Mouse (Mus musculus): ENCODE measurements around the gene Hpgd. TPM values are rescaled to one million over a fixed set of nuclear protein-coding genes. Genes with fewer than 3 reads are reported as not detected.

The Hpgd gene
- total RNA-seq (2023): 2.7 TPM

DNA sequence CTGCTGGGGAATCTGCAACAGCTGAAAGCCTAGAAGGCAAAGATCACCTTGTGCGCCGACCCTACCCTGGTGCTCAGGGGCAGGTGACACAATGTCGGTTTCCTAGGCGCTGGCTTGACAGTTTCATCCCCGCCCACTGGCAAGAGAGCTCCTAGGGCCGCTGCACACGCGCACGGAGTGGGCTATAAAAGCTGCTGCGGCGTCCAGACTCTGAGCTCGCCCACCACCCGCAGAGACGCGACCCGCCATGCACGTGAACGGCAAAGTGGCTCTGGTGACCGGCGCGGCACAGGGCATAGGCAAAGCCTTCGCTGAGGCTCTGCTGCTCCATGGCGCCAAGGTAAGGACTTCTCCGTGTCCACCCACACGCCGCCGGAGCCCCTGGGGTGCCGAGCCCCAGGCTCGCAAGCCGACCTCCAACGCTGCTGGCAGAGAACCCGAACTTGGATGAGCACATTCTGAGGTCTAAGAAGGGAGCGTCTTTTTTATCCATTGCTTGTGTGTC is at the start of gene Hpgd:
Hpgd (plus strand) TSS at position 213 of the 505 bp plus-strand sequence.

